ENCODE assay signal across 8 mouse cellular contexts in the genomic region with DNA sequence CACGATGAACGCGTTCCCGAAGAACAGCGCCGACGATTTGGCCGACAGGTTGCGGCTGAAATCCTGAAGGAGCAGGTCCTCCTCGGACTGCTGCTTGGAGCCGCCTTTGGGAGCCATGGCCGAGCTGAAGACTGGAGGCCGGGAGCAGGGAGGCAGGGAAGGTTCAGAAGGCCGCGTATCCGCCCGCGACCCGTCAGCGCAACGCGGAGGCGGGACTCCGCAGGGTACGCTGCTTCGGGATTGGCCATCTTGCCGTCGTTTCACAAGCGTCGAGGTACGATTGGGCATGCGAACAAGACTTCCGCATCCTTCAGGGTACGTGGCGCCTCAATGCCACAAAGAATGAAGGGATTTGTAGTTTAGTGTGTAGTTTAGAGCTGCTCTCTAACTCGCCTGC. TPM values are rescaled to one million over a fixed set of nuclear protein-coding genes. Genes with fewer than 3 reads are reported as not detected.
DNase-seq lines count a peak whose midpoint lies in the region; ATAC-seq lines count a peak whose summit lies in the region.

TSS of gene Ssr3 (minus strand) at position 203 of the 397 bp plus-strand sequence.

- peak within 1 kb of the TSS; percentile 66 for H3K4me2 ChIP-seq in hindbrain, embryonic 12.5 days (replicated peaks)

- no peaks in the 10 kb centered on the region for H3K27me3 ChIP-seq in hindbrain, embryonic 12.5 days

- H3K9me3 ChIP-seq in hindbrain, embryonic 12.5 days (replicated peaks), result no peaks in the 10 kb centered on the region

- peaks cover 19% of the 10 kb centered on the region for H3K36me3 ChIP-seq in hindbrain, embryonic 12.5 days

- peak; percentile 100 for ATAC-seq in hindbrain, embryonic 12.5 days (ENCODE audit: low FRiP score)

- peak within 1 kb of the TSS; percentile 88 for H3K27ac ChIP-seq in hindbrain, embryonic 12.5 days

- peak within 1 kb of the TSS; percentile 77 for H3K4me3 ChIP-seq in hindbrain, embryonic 12.5 days

- H3K4me1 ChIP-seq in hindbrain, embryonic 12.5 days, result peaks cover 5% of the 10 kb centered on the region; the same call in 1 of the 2 replicates

- WGBS in hindbrain, embryonic 12.5 days, result under 1% methylated on average over 36 of the region's 36 CpGs

- H3K9ac ChIP-seq in hindbrain, embryonic 12.5 days, result peak within 1 kb of the TSS; percentile 74

- peak; percentile 99 for DNase-seq in NIH3T3 (ENCODE audit: low read depth)
- peak; percentile 97 to 98 for DNase-seq in cerebellum, postnatal 10 days
- peak; percentile 93 to 97 for DNase-seq in frontal cortex, postnatal 10 days (ENCODE audit: low spot score in 2 of 2)
- DNase-seq in layer of hippocampus, postnatal 14 days (ENCODE audit: low spot score in 2 of 2), result peak; percentile 97 to 99
- peak; percentile 96 for DNase-seq in lung, postnatal 14 days
- DNase-seq in retina, adult 2 months (ENCODE audit: low read depth, low spot score), result peak; percentile 85
- DNase-seq in thymus, postnatal 36 days, result peak; percentile 95 to 96

RNA-seq across cellular contexts. Expression of gene Ssr3, which starts in this region (rescaled TPM):
- 211 and 222 TPM in 2 replicates for polyA plus RNA-seq in hindbrain, embryonic 12.5 days (2016; fragmentation: Nextera tagmentation; extraction: Ambion mirVana)
- 100 to 1,000 TPM; 112 to 115 TPM for total RNA-seq in layer of hippocampus, postnatal 14 days (2021)

Comparison
In these comparisons a context has a peak if more than half of its experiments do, and no peak if none do; other contexts are left out.
1. Peak in every context shown above with its lines: DNase-seq, ATAC-seq, H3K4me3 ChIP-seq and H3K27ac ChIP-seq.